Mouse (Mus musculus) lung, postnatal 36 days (tissue): ENCODE measurements around the gene Prkcb.

Experiments
- DNase-seq: peaks from one replicate; pipeline ENCODE4 v3.0.0; 2022; ENCODE audit warnings: mixed read lengths

Gene Prkcb

DNA sequence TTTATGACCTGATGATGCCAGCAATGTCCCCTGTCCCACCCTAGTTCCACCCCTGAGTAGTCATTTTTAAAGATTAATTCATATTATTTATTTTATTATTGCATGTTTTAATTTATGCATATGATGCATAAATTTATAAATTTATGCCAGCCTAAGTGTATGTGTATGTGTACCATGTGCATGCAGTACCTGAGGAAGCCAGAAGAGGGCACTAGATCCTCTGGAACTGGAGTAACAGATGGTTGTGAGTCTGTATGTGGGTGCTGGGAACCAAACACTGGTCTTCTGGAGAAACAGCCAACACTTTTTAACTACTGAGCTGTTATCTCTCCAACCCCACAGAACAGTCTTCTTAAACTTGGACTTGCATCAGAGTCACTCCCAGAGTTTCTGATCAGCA is 186.5 kb downstream of the Prkcb start:
- DNase-seq: no peak

DNA sequence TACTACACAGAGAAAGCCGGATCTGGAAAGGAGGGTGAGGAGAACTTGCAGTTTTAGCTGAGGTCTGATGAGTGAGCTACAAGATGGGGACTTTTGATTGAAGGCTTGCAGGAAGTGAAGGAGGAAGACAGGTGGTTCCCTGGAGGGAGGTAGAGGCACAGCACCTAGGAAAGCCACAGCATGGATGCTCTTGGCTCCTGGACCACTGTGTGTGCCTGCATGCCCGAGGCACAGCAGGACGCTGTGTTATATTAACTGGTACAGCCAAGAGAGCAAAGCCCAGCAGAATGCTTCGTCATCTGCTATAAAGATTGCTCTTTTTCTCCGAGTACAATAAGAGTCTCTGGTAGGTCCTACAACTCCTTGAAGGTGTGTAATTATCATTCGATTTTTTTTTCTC is 188.1 kb downstream of the Prkcb start:
- DNase-seq: no peak

DNA sequence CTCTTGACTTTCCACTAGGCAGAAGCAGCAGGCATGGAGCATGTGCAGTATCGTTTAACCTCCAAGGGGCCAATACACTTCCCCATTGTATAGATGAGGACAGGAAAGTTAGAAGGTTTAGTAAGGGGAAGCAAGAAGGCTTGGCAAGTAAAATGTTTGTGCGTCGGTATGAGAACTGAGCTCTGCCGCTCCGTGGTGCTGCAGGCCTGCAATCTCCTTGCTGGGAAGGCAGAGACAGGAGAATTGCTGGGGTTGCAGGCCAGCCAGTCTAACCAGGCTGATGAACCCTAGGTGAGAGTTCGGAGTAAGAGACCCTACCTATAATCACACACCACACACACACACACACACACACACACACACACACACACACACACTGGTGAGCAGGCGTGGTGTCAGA is 188.6 kb downstream of the Prkcb start:
- DNase-seq: no peak

DNA sequence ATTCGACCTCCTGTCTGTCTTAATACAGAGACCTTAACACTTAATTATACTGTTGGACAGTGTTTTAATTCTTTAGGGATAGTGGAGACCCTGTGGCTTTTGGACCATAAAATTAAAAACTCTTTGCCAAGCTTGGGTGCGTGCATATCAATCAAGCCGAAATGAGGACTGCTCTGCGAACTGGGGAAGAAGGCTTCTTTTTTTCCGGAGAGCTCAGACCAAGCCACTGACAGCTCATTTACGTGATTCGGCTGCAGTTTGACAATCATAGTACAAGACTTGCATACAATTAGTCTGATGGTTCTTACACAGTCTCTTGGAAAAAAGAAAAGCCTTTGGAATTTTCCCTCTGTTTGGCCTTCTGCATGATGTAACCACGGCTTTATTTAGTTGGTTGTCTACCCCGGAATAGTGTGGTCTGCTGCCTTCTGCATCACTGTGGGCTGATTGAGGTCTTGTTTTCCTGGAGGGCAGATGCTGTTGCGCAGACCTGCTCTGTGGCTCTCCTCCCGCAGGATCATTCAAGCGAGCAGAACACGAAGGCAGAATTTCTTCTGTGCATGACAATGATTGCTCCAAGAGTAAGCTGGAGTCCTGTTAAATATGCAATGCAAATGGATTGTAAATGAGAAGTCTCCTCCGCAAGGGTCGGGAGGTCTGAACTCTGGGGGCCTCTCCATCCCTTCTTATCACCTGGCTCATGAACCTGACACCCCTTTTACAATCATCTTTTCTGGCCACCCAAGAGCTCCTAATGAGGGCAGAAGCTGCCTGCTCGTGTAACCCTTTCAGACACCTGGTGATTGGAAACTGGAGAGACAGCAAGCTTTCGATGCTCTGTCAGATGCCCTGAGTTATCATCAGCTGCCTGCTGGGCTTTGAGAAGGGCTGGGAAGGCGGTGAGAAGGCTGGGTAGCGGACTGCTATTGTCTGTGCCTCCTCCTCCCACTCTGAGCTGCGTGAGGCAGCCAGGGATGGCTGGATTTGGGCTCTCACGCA is 189.3 kb downstream of the Prkcb start:
- no peak for DNase-seq

DNA sequence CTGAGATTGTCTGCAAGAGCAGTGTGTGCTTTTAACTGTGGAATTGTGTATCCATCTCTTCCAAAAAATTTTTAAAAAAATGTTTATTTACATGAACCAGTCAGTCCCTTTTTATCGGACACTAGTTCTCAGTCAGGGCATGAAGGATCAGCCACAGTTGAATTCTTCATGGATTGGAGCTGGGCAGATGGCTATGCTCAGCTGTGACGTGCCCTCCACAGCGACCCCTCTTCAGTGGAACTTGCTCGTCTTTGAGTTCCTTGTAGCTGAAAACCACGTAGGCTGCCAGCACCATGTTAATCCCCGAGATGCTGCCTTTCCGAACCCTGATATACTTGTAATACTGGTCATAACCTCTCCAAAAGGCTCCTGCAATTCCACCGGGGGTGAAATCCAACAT is 195.4 kb downstream of the Prkcb start:
- DNase-seq: no peak

DNA sequence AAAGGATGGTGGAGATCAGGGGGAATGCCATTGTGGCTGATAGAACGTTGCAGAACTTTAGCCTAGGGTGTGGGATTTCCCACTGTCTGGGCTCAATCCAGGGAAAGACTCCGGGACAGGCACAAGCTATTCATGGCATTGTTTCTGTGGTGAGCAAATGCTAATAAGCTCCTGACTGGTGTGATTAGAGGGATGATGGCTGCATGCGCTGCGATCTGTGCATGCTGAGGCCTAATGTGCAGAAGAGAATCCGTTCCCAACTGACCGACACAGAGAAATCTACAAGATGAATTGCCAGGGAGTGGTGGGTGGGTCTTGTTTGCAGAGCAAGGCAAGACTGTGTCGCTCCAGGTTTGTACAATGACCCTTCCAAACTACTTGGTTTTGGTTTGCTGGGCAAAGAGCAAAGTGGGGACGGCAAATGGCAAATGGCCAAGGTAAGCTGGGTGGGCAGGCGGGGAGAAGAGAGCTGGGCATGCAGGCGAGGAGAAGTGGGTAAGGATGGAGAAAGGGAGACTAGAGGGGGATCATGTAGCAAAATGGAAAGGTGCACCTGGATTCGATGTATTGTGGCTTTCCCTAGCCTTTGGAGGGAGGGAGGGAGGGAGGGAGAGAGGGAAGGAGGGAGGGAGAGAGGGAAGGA is 199.5 kb downstream of the Prkcb start:
- no peak for DNase-seq

DNA sequence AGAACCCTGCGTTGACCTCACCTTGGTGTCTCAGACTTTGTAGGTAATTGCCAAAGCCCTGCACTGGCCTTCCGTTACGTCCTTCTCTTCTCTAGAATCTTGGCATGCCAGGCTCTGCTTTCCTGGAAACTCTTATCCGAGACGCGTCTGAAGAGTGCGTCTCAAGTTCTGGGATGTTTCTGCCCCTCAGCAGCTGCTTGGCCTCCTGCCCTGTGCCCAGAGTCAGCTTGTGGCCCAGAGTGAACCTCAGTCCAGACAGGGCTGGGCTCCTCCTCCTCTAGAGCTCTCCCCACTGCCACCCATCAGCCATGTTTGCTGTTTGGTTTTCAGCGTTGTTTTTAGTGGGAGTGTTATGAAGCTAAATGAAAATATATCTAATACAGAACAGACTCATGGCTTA is 203.5 kb downstream of the Prkcb start:
- no peak for DNase-seq

DNA sequence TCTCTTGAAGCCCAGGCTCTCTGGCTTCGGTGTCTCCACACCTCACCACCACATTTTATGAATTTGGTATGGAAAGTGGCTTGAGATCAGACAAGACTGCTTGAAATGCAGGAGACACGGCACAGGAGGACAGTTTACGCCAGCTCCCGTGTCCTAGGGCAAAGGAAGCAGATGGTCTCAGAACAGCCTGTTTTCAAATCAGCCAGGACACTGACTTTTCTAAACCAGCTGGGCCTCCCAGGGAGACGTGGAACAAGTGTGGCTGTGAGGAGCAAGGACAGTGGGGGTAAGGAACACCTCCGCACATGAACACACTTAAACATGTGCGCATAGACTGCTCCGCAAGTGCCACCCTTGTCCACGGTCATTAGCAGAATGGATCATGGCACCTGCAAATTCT is 204.4 kb downstream of the Prkcb start:
- no peak for DNase-seq

DNA sequence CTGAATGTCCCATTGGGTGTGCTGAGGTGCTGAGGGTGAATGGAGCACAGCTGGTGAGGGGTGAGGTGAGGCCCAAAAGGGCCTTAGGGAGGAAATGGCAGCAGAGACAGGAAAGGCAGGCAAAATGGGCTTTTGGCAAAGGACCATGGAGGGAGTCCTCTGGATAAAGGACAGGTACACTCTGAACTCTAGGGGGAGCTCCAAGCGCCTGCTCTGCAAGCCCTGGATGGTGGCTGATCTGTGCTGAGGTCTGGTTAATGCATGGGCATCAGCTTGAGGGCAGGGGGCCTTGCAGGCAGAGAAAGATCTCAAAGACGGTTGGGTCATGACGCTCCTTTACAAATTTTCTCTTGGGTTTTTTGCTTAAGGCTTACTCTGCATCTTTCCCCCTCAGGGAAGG is 205.5 kb downstream of the Prkcb start:
- DNase-seq: peak; percentile 30

DNA sequence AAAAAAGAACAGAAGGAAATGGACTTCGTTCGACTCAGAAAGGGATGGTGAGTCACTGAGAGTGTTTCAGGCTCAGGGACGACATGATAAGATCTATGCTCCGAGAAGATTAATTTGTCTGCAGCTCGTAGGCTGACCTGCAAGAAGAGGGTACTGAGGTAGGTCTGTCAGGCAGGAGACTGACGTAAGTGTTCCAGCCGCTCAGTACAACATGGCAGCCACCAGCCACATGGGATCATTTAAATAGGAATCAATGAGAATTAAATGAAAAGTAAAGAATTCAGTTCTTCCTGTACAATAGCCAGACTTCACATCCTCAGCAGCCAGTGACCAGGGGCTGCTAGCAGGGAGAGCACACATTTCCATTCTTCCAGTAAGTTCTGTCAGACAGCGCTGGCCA is 209.0 kb downstream of the Prkcb start:
- DNase-seq: no peak

DNA sequence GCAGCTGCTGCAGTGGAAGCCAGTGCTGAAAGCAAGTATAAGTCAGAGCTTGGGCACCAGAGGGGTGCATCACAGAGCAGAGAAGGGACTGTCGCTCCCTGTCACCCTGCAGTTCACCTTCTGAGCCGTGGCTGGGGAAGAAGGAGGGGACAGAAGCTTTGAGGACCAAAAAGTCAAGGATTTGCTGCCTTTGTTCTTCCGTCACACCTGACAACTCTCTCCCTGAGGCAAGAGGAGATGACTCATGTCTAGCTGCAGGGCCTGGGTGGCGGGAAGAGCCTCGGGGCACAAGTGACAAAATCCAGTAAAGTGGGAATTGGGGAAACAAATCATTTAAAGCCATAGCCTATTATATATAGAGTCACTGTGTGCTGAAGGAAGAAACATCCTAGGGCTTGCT is 209.9 kb downstream of the Prkcb start:
- DNase-seq: no peak

DNA sequence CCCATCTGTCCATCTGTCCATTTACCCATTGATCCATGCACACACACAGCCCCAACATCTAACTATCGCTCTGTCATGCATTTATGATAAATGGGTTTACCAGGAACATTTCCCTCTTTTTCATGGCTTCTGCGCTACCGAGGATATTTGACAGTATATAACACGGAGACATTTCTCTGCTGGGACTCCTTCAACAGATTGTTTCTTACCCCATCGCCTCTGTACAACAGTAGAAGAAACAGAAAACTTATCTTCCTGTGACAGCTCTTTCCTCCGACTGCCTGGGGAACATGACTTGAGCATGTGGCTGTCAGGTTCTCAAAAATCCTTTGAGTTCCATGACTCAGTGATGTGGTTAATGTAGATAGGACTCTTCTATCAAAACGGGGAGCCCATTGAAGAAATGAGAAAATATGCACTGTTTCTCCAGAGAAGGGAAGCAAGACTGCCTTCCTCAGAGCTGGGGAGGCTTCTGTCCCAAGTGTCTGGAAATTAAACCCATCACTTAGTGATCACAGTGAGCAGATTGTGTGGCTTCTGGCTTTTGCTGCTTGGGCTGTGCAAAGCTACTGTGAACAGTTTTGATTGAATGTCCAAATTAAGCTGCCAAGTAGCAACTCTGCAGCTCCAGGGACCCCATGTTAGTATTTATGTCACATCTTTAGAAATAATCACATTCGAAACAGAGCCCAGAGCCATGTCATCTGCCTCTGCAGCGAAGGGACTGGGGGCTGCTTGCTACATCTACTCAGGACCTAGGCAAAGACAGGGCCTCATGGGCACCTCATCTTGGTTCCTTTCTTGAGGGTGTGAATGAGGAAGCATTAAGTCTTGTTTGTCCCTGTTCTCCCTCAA is 211.4 kb downstream of the Prkcb start:
- no peak for DNase-seq

DNA sequence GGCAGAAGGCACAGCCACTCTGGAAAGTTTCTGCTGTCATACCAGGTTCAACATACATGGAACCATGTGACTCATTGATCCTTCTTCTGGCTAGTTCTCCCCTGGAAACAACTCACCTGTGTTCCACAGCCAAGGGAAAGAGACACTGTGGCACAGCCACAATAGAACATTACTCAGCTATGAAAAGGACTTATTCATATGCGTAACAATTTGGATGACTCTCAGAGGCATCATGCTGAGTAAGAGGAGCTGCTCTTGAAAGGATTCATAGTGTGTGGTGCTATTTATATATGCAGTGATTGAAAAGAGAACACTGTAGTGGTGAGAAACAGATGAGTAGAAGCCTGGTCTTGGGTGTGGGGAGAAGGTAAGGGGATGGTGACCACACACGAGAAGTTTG is 217.9 kb downstream of the Prkcb start:
- no peak for DNase-seq

DNA sequence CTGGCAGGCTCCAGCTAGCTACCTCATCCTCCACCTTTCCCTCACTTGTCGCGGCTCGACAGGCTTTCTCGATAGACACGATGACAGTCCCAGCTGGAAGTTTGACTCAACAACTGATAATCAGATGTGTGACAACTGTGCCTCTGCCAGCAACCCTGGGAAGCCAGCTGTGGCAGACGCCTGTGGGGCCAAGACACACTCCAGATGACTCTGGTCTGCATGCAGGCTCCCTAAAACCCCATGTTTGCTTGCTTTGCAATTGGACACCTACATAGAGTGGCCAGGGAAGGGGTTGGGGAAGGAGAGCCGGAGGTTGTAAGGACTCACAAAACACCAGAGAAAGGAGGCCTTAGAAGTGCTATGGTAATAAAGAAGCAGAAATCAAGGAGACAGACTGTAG is 221.4 kb downstream of the Prkcb start:
- peak; percentile 8 for DNase-seq

DNA sequence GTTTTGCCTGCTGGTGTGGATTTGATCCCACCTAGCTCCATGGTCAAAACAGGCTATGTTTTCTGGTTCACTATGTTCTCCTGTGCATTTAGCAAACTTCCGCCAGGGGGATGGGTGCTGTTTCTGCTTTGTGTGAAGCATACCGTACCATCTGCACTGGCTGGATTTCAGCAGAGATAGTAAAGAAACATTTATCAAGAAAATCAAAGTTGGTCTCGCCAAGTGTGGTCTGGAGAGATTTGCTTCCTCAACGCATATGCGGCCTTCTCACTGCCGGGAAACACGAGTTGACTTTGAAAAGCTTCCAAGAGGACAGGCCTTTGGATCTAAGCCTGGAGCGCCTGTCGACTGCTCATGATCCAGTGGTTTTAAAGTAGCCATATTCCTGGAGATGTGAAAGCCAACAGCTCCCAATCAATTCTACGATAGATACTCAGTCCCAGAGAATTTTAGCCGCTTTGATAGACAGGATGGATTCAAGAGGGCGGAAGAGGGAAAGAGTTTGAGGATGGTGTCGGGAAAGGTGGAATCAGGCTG is 223.9 kb downstream of the Prkcb start:
- no peak for DNase-seq

DNA sequence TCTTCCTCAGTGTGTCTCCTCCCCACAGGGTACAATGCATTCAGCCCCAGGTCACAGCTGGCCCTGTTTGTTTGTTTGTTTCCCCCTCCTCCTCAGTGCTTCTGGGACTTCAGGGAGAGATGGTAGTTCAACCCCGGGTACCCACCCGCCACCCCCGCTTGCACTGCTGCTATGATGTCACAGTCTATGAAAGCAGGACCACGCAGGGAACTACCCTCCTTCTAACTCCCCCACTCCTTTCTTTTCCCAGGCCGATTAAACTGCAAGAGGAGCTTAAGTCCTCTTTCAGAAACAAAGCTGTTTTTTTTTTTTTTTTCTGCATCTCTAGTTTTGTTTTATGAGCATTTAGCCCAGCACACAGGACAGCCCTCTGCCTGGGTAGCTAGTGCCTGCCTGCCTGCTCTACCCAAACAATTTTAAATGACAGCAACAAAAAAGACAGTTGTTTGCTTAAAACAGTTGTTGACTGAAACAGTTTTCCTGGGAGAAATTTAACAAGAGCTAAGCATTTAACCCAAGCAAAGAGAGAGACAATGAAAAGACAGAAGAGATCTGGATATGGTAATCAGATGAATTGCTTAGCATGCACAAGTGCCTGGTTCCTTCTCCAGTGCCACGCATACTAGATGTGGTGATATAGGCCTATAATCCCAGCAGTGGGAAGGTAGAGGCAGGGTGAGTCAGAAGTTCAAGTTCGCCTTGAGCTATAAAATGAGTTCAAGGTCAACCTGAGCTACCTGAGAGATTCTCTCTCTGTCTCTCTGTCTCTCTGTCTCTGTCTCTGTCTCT is 232.5 kb downstream of the Prkcb start:
- no peak for DNase-seq

DNA sequence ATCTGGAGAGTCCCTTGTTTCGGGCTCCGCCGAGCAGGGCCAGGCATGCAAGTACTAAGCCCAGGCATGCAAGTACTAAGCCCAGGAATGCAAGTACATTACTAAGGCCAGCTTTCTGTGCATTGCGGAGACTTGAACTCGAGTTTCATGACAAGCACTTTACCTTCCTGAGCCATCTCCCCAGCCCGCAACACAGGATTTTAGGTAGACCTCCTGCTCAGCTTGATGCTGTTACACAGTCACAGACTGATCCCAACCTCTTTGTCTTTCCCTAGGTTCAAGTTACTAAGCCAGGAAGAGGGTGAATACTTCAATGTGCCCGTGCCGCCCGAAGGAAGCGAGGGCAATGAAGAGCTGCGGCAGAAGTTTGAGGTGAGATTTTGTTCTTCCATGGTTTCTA is 239.7 kb downstream of the Prkcb start:
- DNase-seq: no peak

DNA sequence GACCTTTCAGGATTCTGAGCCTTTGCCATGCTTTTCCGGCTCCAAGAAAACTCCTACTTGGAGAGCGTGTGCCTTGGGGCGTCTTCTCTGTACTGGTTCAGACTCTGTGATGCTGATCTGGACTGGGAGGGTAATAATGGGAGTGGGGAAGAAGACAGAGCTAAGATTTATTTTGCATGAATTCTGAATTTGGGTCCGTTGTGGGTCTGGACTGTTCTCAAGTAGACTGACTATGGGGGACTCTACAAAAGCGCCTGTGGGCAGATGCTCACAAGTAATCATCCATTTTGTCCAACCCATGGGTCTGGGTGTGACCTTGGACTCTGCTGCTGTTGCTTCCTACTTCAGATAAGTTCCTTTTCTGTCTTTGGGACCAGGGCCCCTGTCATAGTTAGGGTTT is 240.1 kb downstream of the Prkcb start:
- DNase-seq: no peak

DNA sequence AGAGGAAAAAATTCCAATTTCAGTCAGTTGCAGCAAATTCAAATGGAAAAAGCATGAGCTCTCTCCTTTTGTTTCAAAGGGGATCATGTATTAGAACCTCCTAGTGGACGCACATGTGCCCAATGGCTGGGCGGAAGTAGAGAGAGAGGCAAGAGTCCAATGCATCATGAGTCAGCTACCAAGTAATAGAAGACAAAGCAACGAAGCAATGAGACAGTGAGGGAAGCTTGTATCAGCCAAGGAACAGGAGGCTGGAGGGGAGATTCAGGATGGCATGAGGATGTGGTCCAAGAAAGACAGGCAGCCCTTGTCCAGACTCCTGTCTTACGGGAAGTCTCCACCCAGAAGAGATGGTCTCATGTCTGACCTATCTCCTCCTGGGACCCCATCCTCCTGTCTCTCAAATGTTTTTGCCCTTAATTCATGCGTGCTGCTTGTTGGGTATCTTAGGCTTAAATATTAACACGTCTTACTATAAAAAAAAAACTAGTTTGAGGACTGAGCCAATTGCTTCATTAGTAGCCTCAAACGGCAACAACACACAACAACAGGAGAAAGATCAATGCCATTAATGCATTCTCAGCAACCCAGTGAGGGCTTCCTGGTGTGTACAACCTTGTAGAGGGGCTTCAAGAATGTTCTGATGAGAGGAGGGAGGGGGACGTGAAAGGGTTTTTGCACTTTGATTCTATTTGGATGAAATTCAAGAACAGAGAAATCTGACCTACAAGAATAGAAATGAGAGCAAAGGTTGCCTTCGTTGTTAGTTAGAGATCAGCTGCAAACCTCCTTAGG is 245.2 kb downstream of the Prkcb start:
- DNase-seq: no peak

DNA sequence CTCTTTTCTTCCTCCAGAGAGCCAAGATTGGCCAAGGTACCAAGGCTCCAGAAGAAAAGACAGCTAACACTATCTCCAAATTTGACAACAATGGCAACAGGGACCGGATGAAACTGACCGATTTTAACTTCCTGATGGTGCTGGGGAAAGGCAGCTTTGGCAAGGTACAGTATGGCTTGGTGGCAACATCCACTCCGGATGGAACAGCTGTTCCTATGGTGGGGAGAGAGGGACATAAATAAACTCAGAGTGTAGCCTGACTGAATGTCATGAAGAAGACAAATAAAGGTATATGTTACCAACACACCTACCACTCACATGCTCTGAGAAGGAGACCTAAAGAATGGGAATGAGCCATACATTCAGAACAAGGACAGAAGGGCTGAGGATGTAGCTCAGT is 256.1 kb downstream of the Prkcb start:
- DNase-seq: no peak

DNA sequence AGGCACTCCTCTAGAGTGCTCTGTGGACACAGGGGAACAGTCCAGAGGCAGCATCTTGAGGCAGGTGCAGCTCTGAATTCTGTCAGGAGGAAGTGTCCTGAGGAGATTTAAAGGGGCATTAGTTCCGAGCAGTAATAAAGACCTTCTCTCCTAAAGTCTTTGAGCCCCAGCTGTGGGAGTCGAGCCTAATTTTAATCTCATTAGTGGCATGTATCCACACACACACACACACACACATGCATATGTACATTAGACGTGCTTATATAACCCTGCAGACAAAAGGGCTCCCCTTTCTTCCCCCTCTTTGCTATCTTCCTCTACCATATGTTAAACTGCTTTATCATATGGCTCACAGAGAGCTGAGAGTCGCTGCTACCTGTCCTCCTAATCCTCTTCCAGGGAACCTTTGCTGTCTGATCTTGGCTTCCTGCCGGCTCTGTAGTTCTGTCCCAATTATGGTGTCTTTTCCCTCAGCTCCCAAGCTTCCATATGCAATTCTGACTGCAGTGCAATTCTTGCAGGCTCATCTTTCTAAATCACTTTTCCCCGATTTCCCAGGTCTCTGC is 268.1 kb downstream of the Prkcb start:
- DNase-seq: no peak
